ENCODE assay signal across 7 mouse cellular contexts in the genomic region with DNA sequence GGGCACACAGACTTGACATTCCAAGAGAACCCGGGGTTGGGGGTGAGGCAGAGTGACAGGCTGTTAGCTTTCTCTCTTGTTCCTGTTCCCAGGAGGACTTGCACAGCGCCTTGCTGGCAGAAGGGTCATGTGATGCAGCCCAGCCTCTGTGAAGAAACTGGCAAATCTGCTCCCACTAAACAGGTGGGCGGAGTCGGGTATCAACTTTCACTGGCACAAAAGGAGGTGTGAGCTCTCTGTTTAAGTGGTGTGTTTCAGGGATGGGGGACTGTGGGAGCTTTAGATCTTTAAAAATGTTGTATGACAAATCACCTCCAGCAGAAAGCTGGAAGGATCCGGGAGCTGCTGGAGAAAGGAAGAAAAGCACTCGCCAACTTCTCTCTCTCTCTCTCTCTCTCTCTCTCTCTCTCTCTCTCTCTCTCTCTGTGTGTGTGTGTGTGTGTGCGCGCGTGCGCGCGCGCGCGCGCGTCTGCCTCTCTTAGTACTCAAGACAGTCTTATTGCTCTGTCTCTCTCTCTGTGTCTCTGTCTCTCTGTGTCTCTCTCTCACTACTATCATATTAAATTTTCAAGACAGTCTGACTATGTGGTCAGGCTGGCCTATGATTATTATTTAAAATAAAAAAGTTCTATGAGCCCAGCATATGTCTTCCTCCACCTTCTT. TPM values are rescaled to one million over a fixed set of nuclear protein-coding genes. Genes with fewer than 3 reads are reported as not detected.
DNase-seq lines count a peak whose midpoint lies in the region; ATAC-seq and TF ChIP-seq lines count a peak whose summit lies in the region.

No protein-coding gene starts in this region.

- no peaks in the 10 kb centered on the region for H3K4me1 ChIP-seq in lung, adult 2 months (ENCODE audit: control insufficient read depth, insufficient read depth, low read length)
- no peaks in the 10 kb centered on the region for H3K4me1 ChIP-seq in neural tube, embryonic 14.5 days (ENCODE audit: control insufficient read depth, insufficient read depth, low read length)

- TF ChIP-seq CTCF in lung, adult 2 months (IDR thresholded peaks at IDR 0.05; ENCODE audit: insufficient read depth, low read length), result no peak

- no peaks in the 10 kb centered on the region for H3K27me3 ChIP-seq in neural tube, embryonic 14.5 days (ENCODE audit: control insufficient read depth, insufficient read depth, low read length)

- H3K9me3 ChIP-seq in neural tube, embryonic 14.5 days (ENCODE audit: control insufficient read depth, low read length), result no peaks in the 10 kb centered on the region

- peak; percentile 88 for ATAC-seq in frontal cortex, adult (ENCODE audit: low TSS enrichment)
- ATAC-seq in hematopoietic stem cell, adult 5-6 weeks (replicated peaks in 1 of 2; ENCODE audit: insufficient read depth in 1 of 2, low FRiP score in 2 of 2, low TSS enrichment in 1 of 2, low read depth in 1 of 2, poor library complexity in 2 of 2, severe bottlenecking in 2 of 2), result peak; percentile 89 to 97
- peak; percentile 33; the same call in 1 of the 2 replicates for ATAC-seq in neural tube, embryonic 14.5 days (ENCODE audit: low read depth)

- no peak for TF ChIP-seq POLR2A in lung, adult 2 months (IDR thresholded peaks at IDR 0.05; ENCODE audit: borderline replicate concordance, extremely low read depth, low read depth, low read length)

- H3K36me3 ChIP-seq in neural tube, embryonic 14.5 days (ENCODE audit: control insufficient read depth, insufficient read depth, low read length), result peaks cover 57% of the 10 kb centered on the region

- H3K4me2 ChIP-seq in neural tube, embryonic 14.5 days (ENCODE audit: low read depth, low read length), result peak overlapping the region; percentile 23; the same call in 1 of the 2 replicates

- peak overlapping the region; percentile 5 for H3K4me3 ChIP-seq in lung, adult 2 months (replicated peaks; ENCODE audit: extremely low read depth, low read depth, low read length)
- H3K4me3 ChIP-seq in neural tube, embryonic 14.5 days (ENCODE audit: low read depth, low read length), result no peak overlapping the region

- H3K9ac ChIP-seq in neural tube, embryonic 14.5 days (replicated peaks; ENCODE audit: low read depth, low read length), result no peak overlapping the region

- 5% methylated on average over 16 of the region's 17 CpGs for WGBS in lung, adult 2 months
- WGBS in neural tube, embryonic 14.5 days, result 8% methylated on average over 17 of the region's 17 CpGs

- no peak overlapping the region for H3K27ac ChIP-seq in neural tube, embryonic 14.5 days (ENCODE audit: low read depth, low read length)

- peak; percentile 94 for DNase-seq in brain, adult 2 months (ENCODE audit: low read depth, low spot score)
- peak; percentile 73 to 78 for DNase-seq in layer of hippocampus, adult 8-10 months (ENCODE audit: low spot score in 2 of 2)
- peak; percentile 40 for DNase-seq in lung, adult 2 months
- DNase-seq in urinary bladder, postnatal 36 days (ENCODE audit: low spot score in 2 of 2), result peak; percentile 48 to 67

RNA-seq across cellular contexts. Expression of gene Rad18, which starts 32.4 kb away (rescaled TPM):
- total RNA-seq in hematopoietic stem cell, adult 5-6 weeks (2017), result 29.1 and 39.6 TPM in 2 replicates
- 1 to 10 TPM; 7.4 to 8.9 (median 8.1) TPM for total RNA-seq in layer of hippocampus, adult 8-10 months (2022)
- 1.1 and 1.6 TPM in 2 replicates for polyA plus RNA-seq in lung, adult 2 months (2012; rRNA removed)
- 13.1 and 14.2 TPM in 2 replicates for polyA plus RNA-seq in neural tube, embryonic 14.5 days (2014; fragmentation: Nextera tagmentation; extraction: Ambion mirVana)

Comparison
In these comparisons a context has a peak if more than half of its experiments do, and no peak if none do; other contexts are left out.
1. DNase-seq: peak in every context shown above with its lines; median percentile 94 in brain, adult 2 months; 76 in layer of hippocampus, adult 8-10 months; 58 in urinary bladder, postnatal 36 days; 40 in lung, adult 2 months.
2. ATAC-seq: peak in every context shown above with its lines; median percentile 93 in hematopoietic stem cell, adult 5-6 weeks; 88 in frontal cortex, adult; 33 in neural tube, embryonic 14.5 days.